Mouse (Mus musculus): ENCODE measurements around the gene Myo1e.

DNA sequence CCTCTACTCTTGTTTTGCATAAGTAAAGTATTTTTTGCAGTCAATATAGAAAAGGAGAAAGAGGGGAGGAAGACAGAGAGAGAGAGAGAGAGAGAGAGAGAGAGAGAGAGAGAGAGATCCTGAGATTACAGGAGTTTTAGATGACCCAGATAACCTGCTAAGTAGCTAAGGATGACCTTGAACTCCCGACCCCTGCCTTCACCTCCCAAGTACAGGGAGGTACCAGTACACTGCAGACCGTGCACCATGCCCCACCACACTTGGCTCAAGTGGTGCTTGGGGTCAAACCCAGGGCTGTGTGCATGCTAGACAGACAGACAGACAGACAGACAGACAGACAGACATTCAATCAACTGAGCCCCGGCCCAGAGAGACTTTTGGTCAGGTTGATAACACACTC is 69.9 kb downstream of the Myo1e start:
- TF ChIP-seq CTCF (IDR thresholded peaks at IDR 0.05; ENCODE audit: low read depth, low read length): no peak
- TF ChIP-seq GATA1 (IDR thresholded peaks at IDR 0.05; ENCODE audit: borderline replicate concordance, low read length): no peak
- TF ChIP-seq TAL1 (conservative IDR thresholded peaks at IDR 0.05; ENCODE audit: low read depth, low read length): no peak

All from G1E (cell line).